ENCODE assay signal across 8 mouse cellular contexts in genomic region chr3:88148776-88149509, GRCm38 (mm10). TPM values are rescaled to one million over a fixed set of nuclear protein-coding genes. Genes with fewer than 3 reads are reported as not detected.
DNase-seq lines count a peak whose midpoint lies in the region; ATAC-seq and TF ChIP-seq lines count a peak whose summit lies in the region.

No protein-coding gene starts in this region.

- H3K27ac ChIP-seq in left cerebral cortex, adult 2 months: peak overlapping the region; percentile 93
- H3K27ac ChIP-seq in bone marrow, adult 2 months (ENCODE audit: control insufficient read depth, insufficient read depth, low read depth, low read length, poor library complexity): peak overlapping the region; percentile 55
- H3K27ac ChIP-seq in forebrain, postnatal 0 days (ENCODE audit: low read depth, low read length): peak overlapping the region; percentile 86; the same call in 1 of the 2 replicates
- H3K27ac ChIP-seq in liver, postnatal 0 days (ENCODE audit: low read depth): peak overlapping the region; percentile 97
- H3K27ac ChIP-seq in stomach, embryonic 14.5 days (ENCODE audit: low read length): peak overlapping the region; percentile 61

- H3K4me3 ChIP-seq in left cerebral cortex, adult 2 months: peak overlapping the region; percentile 33
- no peak overlapping the region for H3K4me3 ChIP-seq in bone marrow, adult 2 months (replicated peaks; ENCODE audit: control insufficient read depth, low read depth, low read length)
- no peak overlapping the region for H3K4me3 ChIP-seq in forebrain, postnatal 0 days (ENCODE audit: low read depth, low read length)
- H3K4me3 ChIP-seq in liver, postnatal 0 days (ENCODE audit: low read depth, low read length): peak overlapping the region; percentile 1; the same call in 1 of the 2 replicates
- no peak overlapping the region for H3K4me3 ChIP-seq in stomach, embryonic 14.5 days (ENCODE audit: low read depth, low read length)

- 0 out of 2 replicates have a peak overlapping the region, but pooled peaks have one; percentile 10 for H3K4me2 ChIP-seq in forebrain, postnatal 0 days (ENCODE audit: low read depth)
- peak overlapping the region; percentile 53 for H3K4me2 ChIP-seq in liver, postnatal 0 days (ENCODE audit: low read depth, low read length)
- peak overlapping the region; percentile 24; the same call in 1 of the 2 replicates for H3K4me2 ChIP-seq in stomach, embryonic 14.5 days (replicated peaks; ENCODE audit: low read depth, low read length)

- intact Hi-C loops in left cerebral cortex, adult 2 months (cut with DNase I): no loop called here
- intact Hi-C loops in left cerebral cortex, postnatal 14 days (cut with DNase I): no loop called here

- no peaks in the 10 kb centered on the region for H3K27me3 ChIP-seq in forebrain, postnatal 0 days (ENCODE audit: insufficient read depth, low read length)
- H3K27me3 ChIP-seq in liver, postnatal 0 days (ENCODE audit: insufficient read depth, low read length): no peaks in the 10 kb centered on the region
- no peaks in the 10 kb centered on the region for H3K27me3 ChIP-seq in stomach, embryonic 14.5 days (ENCODE audit: control insufficient read depth, insufficient read depth, low read length)

- no peaks in the 10 kb centered on the region for H3K9me3 ChIP-seq in forebrain, postnatal 0 days (ENCODE audit: low read length)
- no peaks in the 10 kb centered on the region for H3K9me3 ChIP-seq in liver, postnatal 0 days (ENCODE audit: low read length)
- no peaks in the 10 kb centered on the region for H3K9me3 ChIP-seq in stomach, embryonic 14.5 days (ENCODE audit: control insufficient read depth, low read depth, low read length)

- H3K36me3 ChIP-seq in forebrain, postnatal 0 days (ENCODE audit: insufficient read depth): peaks cover 4% of the 10 kb centered on the region; the same call in 1 of the 2 replicates
- H3K36me3 ChIP-seq in liver, postnatal 0 days (replicated peaks; ENCODE audit: insufficient read depth, low read length): peaks cover 5% of the 10 kb centered on the region
- no peaks in the 10 kb centered on the region for H3K36me3 ChIP-seq in stomach, embryonic 14.5 days (ENCODE audit: control insufficient read depth, insufficient read depth, low read length)

- peak overlapping the region; percentile 37; the same call in 1 of the 2 replicates for H3K9ac ChIP-seq in forebrain, postnatal 0 days
- H3K9ac ChIP-seq in liver, postnatal 0 days (replicated peaks): peak overlapping the region; percentile 17
- H3K9ac ChIP-seq in stomach, embryonic 14.5 days (replicated peaks; ENCODE audit: low read depth, low read length): no peak overlapping the region

- no peak for TF ChIP-seq CTCF in left cerebral cortex, adult 2 months (IDR thresholded peaks at IDR 0.05)
- no peak for TF ChIP-seq CTCF in bone marrow, adult 2 months (IDR thresholded peaks at IDR 0.05; ENCODE audit: control insufficient read depth, insufficient read depth, low read length)
- no peak for TF ChIP-seq CTCF in forebrain, postnatal 0 days (IDR thresholded peaks at IDR 0.05; ENCODE audit: low read depth)
- no peak for TF ChIP-seq CTCF in liver, postnatal 0 days (IDR thresholded peaks at IDR 0.05; ENCODE audit: low read depth)

- H3K4me1 ChIP-seq in bone marrow, adult 2 months (ENCODE audit: control insufficient read depth, insufficient read depth, low read length): peaks cover 24% of the 10 kb centered on the region
- peaks cover 67% of the 10 kb centered on the region for H3K4me1 ChIP-seq in forebrain, postnatal 0 days (ENCODE audit: insufficient read depth)
- H3K4me1 ChIP-seq in liver, postnatal 0 days (ENCODE audit: insufficient read depth): peaks cover 80% of the 10 kb centered on the region
- H3K4me1 ChIP-seq in stomach, embryonic 14.5 days (ENCODE audit: control insufficient read depth, insufficient read depth, low read length): peaks cover 70% of the 10 kb centered on the region

- no peak for ATAC-seq in forebrain, postnatal 0 days
- peak; percentile 53 for ATAC-seq in liver, postnatal 0 days
- no peak for ATAC-seq in stomach, embryonic 14.5 days (ENCODE audit: insufficient number of reproducible peaks, insufficient read depth, low FRiP score, low read depth)

- DNase-seq in left cerebral cortex, adult 2 months (ENCODE audit: extremely low spot score in 1 of 2, low spot score in 2 of 2): no peak
- DNase-seq in left cerebral cortex, postnatal 14 days (ENCODE audit: low spot score in 2 of 2): no peak
- DNase-seq in forebrain, postnatal 0 days: no peak
- peak; percentile 48 for DNase-seq in induced T-regulatory cell, adult 2 months (ENCODE audit: low read depth)
- peak; percentile 75 for DNase-seq in liver, postnatal 0 days
- no peak for DNase-seq in layer of hippocampus, adult 11-12 months (ENCODE audit: low spot score)

- TF ChIP-seq EP300 in liver, postnatal 0 days (IDR thresholded peaks at IDR 0.05; ENCODE audit: low read depth): no peak

- 20% methylated on average over 4 of the region's 4 CpGs for WGBS in bone marrow, adult 2 months
- 50% methylated on average over 4 of the region's 4 CpGs for WGBS in forebrain, postnatal 0 days
- WGBS in liver, postnatal 0 days (ENCODE audit: insufficient replicate concordance): 31% methylated on average over 4 of the region's 4 CpGs
- 57% methylated on average over 4 of the region's 4 CpGs for WGBS in stomach, embryonic 14.5 days

- no peak for TF ChIP-seq POLR2A in bone marrow, adult 2 months (IDR thresholded peaks at IDR 0.05; ENCODE audit: borderline replicate concordance, control insufficient read depth, low read depth, low read length)

RNA-seq across cellular contexts. Expression of gene Mef2d, which starts 6.8 kb away (rescaled TPM):
- total RNA-seq in left cerebral cortex, adult 2 months (2021): 100 to 1,000 TPM; 223 to 225 TPM
- 100 to 1,000 TPM; 196 to 201 TPM for total RNA-seq in left cerebral cortex, postnatal 14 days (2021)
- 39.7 and 64.7 TPM in 2 replicates for polyA plus RNA-seq in bone marrow, adult 2 months (2011; ENCODE audit: insufficient read depth, insufficient read length, low replicate concordance, missing spikeins)
- total RNA-seq in forebrain, postnatal 0 days (2014; rRNA removed): 45.0 and 53.0 TPM in 2 replicates
- polyA plus RNA-seq in forebrain, postnatal 0 days (2015; fragmentation: Nextera tagmentation; extraction: Ambion mirVana): 30.9 and 34.0 TPM in 2 replicates
- 5.7 and 6.4 TPM in 2 replicates for polyA plus RNA-seq in liver, postnatal 0 days (2015; fragmentation: Nextera tagmentation; extraction: Ambion mirVana)
- polyA plus RNA-seq in stomach, embryonic 14.5 days (2014; fragmentation: Nextera tagmentation; extraction: Ambion mirVana): 19.5 and 20.1 TPM in 2 replicates

Comparison
In these comparisons a context has a peak if more than half of its experiments do, and no peak if none do; other contexts are left out.
1. DNase-seq: peak in induced T-regulatory cell, adult 2 months (single experiment) and liver, postnatal 0 days (single experiment); none in left cerebral cortex, adult 2 months (0 of 2), left cerebral cortex, postnatal 14 days (0 of 2), forebrain, postnatal 0 days (single experiment) and layer of hippocampus, adult 11-12 months (single experiment).
2. H3K4me3 ChIP-seq: peak in left cerebral cortex, adult 2 months (single experiment) and liver, postnatal 0 days (single experiment); none in bone marrow, adult 2 months (single experiment), forebrain, postnatal 0 days (single experiment) and stomach, embryonic 14.5 days (single experiment).
3. Peak in every context shown above with its lines, with median percentiles within 50 percentile points of each other: H3K27ac ChIP-seq and H3K4me2 ChIP-seq.